Mouse (Mus musculus): Measurements from ENCODE around the gene Saa2.

DNA sequence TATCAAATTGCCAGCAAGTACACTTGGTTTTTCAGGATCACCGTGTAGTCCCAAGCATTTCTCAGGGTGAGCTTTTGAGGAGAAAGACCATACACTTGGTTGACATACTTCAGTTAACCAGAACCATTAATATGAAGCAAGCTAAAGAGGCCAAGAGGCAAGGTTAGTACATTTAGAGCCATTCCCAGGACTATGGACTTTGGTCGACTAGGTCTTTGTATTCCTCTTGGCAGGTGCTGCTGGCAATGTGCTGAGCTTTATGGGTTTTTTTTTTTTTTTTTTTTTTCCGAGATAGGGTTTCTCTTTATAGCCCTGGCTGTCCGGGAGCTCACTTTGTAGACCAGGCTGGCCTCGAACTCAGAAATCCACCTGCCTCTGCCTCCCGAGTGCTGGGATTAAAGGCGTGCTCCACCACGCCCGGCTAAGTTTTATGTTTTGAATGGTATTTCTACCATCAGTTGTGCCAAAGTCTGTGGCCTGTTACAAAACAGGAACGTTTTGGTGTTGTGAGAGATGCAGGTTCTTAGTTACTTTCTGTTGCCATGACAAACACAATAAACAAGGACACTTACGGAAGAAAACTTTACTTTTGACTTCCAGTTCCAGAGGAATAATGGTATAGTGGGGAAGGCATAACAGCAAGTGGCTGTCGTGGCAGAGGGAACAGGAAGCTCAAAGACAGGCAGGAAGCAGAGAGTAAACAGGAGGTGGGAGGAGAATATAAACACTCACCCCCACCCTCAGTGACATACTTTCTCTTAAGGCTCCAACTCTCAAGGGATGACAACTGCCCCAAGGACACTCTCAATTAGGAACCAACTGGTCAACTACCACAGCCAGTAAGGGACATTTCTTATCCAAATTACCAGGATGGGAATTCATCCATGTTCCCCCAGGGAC, 12.8 kb upstream of the Saa2 start:
- TF ChIP-seq CTCF (IDR thresholded peaks at IDR 0.05 in 2 of 3, conservative IDR thresholded peaks at IDR 0.05 in 1 of 3; ENCODE audit: control insufficient read depth in 1 of 3, insufficient read depth in 1 of 3, low read depth in 2 of 3, low read length in 3 of 3, poor library complexity in 1 of 3, severe bottlenecking in 1 of 3) (no peak), GATA1 (IDR thresholded peaks at IDR 0.05; ENCODE audit: low read depth, low read length) (no peak), RCOR1 (IDR thresholded peaks at IDR 0.05; ENCODE audit: low read depth, low read length) (no peak), ZNF384 (IDR thresholded peaks at IDR 0.05; ENCODE audit: low read depth, low read length) (no peak)

Data from MEL (cell line).